Mouse (Mus musculus): ENCODE results near the gene Nrcam.
"Not testable (repeated sequence)": the region's sequence is repeated elsewhere in the genome, so short reads cannot be mapped to it uniquely, and the experiment has no call there.

Nrcam gene

DNA sequence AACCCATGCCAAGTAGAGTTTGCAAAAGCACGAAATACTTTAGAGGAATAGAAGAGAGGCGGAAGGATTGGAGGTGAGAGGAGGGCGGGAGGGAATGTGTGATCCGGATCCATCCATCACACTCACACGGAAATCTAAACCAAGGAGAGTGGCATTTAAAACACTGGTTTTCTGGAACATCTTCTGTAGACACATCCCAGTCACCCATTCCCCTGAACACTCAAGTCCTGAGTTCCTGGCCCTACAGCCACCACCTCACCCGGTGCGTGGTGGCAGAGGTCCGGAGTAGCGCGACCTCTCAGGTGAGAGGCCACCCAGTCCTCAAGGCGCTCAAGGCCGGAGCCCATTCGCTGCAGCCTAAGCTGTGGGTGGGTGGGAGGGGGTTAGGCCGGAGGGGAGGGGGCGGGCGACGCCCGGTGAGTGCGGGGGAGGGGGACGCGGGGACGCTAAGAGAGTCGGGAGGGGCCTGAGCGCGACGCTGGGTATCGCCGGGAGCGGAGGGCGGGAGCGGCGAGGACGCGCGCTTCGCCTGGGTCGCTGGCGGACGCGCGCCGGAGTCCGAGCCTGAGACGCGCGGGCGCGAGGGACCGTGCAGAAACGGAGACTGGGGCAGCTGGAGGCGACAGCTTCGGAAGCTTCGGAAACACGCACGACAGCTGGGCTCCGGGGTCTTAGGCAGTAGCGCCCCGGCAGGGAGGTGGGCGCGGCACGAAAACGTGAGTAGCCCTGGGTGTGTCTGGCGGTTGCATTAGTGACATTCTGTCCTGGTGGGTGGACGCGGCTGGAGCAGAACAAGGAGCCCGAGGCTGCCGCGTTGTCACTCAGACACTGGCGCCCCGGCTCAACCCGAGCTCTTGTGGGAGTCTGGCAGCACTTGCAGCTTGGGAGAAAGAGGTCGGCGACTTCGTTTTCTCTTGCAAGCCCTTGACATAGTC is at the start of gene Nrcam:
Nrcam (plus strand) TSS at position 505 of the 935 bp plus-strand sequence.
- no peak for DNase-seq (ENCODE audit: low spot score in 2 of 2)

DNA sequence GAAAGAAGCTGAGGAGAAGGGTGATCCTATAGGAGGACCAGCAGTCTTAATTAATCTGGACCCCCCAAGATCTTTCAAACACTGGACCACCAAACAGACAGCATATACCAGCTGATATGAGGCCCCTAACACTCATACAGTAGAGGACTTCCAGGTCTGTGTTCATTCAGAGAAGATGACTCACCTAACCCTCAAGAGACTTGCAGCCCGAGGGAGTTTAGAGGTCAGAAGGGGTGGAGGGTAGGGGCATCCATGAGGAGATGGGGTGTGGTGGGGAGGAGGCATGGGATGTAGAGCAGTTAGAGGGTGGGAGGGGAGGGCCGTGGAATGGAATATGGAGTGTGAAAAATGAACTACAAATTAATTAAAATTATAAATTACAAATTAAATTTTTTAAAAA is 48.5 kb upstream of the Nrcam start:
- not testable (repeated sequence) for DNase-seq (ENCODE audit: low spot score in 2 of 2)

DNA sequence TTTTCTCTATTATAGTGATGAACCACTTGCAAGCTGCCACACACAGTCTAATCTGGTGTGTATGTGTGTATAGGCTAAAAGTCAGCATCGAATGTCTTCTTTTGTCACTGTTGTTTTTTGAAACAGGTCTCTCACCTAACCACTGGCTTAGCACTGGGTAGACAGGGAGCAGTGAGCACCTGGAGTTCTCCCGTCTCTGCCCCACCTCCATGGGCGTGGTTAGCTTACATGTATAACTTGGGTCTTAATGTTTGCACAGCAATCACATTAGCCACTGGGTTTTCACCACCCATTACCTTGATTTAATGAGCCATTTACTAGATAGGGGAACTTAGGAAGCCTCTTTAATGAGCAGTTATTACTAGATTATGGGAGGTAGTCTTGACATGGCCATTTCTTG is 47.2 kb upstream of the Nrcam start:
- DNase-seq (ENCODE audit: low spot score in 2 of 2) = no peak

DNA sequence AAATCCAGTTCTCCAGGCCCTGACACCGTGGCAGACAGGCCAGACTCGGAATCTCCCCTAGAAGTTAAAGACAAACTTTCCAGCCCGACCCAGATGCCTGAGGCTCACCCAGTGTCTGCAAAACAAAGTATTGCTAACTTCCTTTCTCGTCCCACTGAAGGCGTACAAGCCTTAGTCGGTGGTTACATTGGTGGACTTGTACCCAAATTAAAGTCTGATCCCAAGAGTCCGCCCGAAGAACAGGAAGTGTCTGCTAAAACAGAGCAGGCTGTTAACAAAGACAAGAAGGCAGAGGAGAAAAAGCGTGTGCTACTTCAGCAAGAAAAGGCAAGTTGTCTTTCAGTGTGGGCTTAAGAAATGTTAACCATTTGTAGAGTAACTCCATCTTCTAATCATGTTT is 45.3 kb upstream of the Nrcam start:
- no peak for DNase-seq (ENCODE audit: low spot score in 2 of 2)

DNA sequence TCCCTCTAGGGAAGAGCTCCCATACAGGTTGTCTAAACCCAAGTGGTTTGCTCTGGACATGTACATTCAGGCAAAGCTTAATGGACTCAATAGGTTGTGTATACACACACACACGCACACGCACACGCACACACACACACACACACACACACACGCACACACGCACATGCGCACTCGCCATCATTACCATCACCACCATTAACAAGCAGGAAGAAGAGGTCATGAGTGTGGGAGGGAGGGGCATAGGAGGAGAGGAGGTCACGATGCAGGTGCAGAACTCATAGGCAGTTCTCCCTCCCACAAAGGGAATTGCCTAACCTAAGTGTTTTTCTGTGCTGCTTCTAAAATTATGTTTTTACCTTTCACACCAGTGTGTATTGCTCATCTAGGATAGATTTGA is 41.7 kb upstream of the Nrcam start:
- no peak for DNase-seq (ENCODE audit: low spot score in 2 of 2)

DNA sequence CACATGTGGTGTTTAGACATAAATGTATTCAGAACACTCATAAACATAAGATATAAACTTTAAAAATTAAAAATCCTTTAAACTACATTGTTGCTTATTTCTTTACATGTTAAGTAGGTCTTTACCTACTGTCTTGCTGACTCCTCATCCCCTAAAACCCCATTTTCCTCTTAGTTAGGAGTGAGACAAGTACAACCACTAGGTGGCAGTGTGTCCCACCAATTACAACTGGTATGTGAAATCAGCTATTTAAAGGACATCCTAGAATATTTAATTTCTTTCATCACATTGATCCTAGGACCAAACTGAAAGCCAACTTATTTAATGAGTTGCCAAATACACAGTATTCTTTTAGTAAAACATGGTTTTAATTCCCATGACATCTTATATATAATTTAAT is 36.4 kb upstream of the Nrcam start:
- peak; percentile 39 to 48 for DNase-seq (ENCODE audit: low spot score in 2 of 2)

DNA sequence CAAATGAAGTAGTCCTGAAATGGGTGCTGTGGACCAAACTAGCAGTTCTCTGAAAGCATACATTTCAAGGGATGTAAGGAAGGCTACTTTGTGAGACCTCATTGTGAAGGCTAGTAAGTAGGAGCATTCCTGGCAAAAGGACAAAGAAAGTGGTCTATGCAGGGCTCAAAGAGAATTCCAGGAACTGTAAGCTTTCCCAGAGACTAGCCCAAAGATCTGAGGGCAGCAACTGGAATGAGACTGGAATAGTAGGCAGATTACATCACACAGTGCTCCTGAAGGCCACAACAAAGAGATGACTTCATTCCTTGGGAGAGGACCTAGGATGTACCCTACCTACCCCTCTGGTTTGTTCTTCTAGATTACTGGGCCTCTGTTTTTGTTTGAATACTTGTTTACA is 27.9 kb upstream of the Nrcam start:
- DNase-seq (ENCODE audit: low spot score in 2 of 2) = no peak

DNA sequence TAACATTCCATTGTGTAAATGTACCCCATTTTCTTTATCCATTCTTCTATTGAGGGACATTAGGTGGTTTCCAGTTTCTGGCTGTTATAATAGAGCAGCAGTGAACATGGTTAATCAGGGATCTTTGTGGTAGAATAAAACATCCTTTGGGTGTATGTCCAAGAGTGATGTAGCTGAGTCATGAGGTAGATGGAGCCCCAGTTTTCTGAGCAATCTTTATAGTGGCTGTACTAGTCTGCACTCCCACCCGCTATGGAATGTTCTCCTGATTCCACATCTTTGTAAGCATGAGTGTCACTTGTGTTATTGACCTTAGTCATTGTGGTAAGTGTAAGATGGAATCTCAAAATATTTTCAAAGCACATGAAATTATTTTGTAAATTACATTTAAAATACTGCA is 24.7 kb upstream of the Nrcam start:
- DNase-seq (ENCODE audit: low spot score in 2 of 2) = no peak

DNA sequence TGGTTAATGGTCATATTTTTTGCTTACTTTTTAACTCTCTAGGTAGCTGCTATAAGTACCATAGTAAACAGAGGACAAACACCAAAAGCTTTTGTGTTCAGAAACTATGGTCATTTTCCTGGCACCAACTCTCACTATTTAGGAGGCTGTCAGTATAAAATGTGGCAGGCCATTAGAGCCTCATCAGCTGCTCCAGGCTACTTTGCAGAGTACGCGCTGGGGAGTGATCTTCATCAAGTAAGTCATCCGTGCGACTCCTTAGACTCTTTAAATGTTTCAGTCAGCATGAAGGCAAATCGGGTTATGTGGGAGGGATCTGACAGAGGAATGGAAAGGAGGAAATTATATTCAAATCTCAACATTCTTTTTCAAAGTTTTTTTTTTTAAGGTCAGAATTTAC is 23.8 kb upstream of the Nrcam start:
- DNase-seq (ENCODE audit: low spot score in 2 of 2) = no peak

DNA sequence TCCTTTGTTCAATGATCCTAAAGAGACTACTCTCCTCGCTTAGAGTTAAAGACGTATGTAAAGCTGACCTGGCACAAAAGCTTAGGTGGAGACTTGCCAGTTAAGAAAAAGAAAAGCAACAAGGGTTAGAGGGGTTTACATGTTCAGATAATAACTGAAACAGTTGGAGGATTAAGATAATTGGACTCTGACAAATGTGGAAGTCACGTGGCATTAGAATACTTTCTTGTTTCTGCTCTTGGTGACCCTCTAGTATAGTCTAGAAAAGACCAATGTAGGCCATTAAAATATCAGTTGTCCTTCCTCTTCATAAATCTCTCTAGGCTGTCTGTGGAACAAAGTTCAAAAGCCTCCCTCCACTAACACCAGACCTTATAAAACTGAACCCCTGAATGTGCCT is 20.5 kb upstream of the Nrcam start:
- DNase-seq (ENCODE audit: low spot score in 2 of 2) = no peak

DNA sequence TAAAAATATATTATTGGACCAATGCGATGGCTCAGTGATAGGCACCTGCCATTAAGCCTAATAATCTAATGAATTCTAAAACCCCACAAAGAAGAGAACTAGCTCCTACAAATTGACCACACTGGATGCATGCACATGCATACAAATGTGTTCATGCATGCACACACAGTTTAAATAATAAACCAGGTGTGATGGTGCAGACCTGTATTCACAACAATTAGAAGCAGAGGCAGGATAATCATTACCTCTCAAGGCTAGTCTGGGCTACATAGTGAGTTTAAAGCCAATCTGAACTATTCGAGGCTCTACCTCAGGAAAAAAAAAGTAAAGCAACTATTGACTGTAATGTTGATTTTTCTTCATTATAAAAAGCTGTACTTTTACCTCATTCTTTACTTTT is 13.5 kb upstream of the Nrcam start:
- no peak for DNase-seq (ENCODE audit: low spot score in 2 of 2)

DNA sequence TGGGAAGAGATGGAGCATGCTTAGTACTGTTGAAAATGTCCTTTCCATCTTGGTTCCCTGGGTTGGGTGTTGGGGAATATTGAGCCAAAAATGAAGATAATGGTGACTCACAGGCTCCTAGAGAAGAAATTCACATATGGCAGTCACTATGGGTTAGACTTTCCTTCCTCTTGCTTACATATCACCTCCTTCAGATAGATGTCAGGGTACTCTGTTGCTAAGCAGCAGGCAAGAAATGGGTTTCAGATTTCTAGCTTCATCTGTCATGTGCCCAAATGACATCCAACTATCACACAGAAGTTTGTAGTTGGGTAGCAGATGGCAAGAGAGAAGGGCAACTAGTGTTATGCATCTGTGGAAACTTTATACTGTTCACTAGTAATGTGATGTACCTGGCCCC is 3.6 kb upstream of the Nrcam start:
- no peak for DNase-seq (ENCODE audit: low spot score in 2 of 2)

DNA sequence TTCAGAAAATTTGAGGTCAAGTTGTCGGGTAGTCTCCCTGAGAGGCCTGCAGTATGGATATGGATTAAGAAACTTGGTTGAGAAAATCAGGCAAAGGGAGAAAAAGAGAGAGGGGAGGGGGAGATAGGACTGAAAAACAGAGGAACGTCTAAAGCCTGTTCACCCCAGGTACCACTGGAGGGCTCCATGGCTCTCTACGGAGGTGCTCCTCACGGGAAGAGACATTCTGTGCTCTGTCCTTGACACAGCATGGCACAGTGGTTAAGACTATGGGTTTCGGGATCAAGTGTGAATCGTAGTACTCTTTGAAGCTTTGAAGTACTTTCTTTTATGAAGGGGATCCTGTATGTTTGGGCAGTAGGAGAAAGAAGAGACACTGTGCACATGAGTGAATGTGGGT is 1.2 kb upstream of the Nrcam start:
- DNase-seq (ENCODE audit: low spot score in 2 of 2) = no peak

DNA sequence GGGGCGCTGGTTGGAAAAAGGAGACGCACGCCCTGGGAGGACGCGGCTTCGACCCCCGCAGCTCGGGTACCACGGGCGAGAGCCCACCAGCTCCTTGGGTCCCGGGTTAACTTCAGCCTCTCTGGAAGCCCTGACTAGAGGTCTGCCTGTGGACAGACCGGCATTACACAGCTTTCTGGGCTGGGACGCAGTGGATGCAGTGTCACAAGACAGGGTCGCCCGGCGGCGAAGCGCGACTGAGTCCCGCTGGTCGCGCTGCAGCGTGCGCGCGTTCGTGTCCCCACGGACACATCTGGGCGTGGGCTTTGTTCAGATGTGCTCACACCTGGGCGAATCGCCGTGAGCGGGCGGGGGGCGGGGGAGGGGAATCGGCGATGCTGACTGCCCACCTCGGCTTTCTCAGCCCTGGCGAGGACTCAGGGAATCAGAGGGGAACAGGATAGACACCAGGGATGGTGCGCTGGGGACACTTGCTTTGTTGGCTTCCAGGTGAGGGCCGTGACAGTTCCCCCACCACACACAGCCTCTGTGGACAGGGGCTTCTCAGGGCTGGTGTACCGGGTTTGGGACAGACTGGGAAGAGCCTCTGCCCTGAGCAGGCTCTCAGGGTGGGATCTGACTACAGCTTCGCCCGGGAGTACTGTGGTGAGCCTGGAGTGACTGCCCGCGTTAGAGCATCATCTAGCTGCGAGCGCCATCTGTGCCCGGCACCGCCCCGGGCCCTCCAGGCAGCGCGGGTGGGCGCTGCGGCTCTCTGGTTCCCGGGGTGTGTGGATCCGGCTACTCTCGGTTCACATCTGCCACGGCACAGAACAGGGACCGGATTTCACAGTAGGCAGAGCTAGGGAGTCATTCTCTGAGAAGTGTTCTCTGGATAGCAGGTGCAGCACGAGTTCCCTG is 881 bp downstream of the Nrcam start:
- no peak for DNase-seq (ENCODE audit: low spot score in 2 of 2)

DNA sequence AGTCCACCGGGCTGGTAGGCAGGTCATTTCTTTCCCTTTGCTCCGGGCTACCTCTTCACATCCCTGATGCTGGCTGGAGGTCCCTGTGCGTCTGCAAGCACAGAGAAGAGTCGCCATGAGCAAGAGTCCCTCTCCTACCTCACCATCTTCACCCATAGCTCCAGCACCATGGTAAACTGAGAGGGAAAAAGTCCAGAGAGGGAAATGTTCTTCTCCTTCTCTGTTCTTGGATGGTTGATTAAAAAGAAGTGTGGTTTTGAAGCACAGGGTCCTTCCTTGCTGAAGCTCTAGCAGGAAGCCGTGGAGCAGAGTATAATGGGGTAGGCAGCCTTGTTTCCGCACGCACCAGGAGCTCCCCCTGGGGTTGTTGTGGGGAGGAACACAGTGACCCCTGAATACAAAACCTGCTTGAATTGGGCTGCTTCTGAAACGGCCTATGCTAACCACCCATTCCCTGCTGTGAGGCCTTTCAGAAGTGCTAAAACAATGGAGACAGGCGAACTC is 1.6 kb downstream of the Nrcam start:
- DNase-seq (ENCODE audit: low spot score in 2 of 2) = no peak

DNA sequence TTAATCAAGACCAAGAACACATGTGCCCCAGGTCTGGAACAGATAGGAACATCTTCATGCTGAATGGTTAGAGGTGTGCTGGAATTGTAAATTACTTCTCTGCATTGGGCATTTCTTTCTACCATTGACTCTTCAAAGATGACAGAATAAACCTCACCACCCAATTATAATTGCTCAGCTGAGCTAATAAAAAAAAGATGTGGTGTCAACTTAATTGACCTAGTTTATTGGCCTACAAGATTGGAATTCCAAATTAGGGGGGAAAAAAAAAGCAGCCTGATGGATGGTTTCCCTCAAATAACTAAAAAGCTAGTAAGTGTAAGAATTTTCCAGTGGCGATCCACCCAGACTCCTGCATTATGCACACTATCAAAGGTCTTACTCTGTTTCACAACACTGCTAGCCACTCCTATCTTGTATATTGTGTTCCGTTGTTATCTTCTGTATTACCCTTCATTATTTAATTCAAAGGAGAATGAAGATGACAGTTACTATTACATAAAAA is 8.5 kb downstream of the Nrcam start:
- DNase-seq (ENCODE audit: low spot score in 2 of 2) = no peak

DNA sequence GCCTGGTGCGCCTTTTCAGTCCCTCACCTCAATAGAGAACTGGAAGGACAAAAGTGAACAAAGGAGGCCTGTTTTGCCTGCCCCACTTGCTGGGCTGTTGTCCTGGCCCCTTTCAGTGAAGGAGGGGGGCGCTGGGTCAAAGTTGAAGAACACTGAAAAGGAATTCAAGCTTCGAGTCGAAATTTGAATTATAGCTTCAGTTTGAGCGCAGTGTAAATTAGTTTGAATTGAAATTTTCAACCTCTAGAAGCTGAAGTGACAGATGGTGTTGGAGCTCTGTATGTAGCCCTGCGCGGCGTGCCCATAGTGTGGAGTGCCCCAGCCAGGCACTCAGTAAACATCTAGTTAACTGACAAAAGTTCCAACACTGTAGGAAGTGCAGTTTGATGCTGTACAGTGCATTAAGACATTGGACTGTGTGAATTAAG is 9.5 kb downstream of the Nrcam start:
- DNase-seq (ENCODE audit: low spot score in 2 of 2) = no peak

DNA sequence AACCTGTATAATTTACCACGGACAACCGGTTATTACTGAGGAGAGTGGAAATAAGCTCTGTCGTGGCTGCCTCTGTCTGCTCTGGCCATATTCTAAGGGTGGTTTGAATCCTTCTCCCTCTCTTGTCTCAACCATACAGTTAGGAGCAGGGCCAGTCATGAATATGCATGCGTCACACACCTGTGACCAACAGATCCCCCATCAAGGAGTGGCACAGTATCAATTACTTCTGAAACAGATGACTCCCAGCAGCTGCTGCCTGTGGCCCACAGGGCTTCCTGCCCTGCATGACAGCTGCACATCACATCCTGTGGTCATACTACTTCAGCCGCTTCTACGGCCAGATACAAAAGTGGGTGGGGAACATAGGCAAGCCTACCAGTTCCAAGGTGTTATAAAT is 15.4 kb downstream of the Nrcam start:
- no peak for DNase-seq (ENCODE audit: low spot score in 2 of 2)

DNA sequence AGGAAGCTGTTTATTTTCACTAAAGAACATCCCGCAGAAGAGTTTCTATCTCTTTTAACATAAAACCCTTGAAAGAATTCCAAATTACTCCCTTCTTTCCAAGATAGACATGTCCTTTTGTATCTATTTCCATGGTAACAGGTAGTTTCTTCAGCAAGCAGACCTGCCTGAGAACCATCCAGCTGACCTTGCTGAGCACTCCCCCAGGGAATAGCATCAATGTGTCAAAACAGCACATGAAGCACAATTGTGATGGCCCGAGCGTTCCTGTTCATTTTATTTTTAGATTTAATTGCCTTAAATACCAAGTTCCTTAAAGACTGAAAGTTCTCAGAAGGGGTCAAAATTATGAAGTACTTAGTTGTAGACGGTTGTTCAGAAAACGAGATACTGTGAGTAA is 16.6 kb downstream of the Nrcam start:
- DNase-seq (ENCODE audit: low spot score in 2 of 2) = no peak

DNA sequence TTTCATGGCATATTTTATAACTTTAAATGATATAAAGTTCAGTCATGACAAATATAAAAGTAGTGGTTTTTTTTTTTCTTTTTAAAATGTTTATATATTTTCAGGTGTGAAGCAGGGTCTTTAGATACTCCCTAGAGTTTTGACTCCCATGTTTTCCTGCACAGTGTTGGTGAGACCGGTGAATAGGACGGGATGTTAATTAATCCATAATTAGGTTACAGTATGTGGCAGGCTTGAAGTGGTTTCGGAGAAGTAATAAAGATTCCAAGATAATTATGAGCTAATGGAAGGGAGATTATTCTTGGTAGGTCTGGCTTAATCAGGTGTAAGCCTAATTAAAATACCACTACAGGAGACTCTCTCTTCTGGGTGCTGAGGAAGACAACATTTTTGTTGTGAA is 17.5 kb downstream of the Nrcam start:
- no peak for DNase-seq (ENCODE audit: low spot score in 2 of 2)

DNA sequence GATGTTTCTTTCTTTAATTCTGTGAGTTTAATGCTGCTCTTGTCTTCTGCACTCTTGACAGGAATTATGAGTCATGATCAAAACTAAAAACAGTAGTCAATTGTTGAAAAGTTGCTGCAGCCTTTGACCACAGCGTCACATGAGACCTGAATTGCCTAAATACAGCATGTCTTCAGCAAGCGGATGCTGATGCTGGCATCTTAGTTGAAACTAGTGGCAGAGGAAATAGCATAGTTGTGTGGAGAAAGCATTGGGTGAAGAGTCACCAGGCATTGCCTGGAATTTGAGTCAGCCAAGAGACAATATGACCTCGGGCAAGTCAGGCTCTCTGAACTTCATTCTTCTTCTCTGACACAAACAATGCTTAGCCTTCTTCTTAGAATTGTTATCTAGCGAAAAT is 26.4 kb downstream of the Nrcam start:
- DNase-seq (ENCODE audit: low spot score in 2 of 2) = no peak

DNA sequence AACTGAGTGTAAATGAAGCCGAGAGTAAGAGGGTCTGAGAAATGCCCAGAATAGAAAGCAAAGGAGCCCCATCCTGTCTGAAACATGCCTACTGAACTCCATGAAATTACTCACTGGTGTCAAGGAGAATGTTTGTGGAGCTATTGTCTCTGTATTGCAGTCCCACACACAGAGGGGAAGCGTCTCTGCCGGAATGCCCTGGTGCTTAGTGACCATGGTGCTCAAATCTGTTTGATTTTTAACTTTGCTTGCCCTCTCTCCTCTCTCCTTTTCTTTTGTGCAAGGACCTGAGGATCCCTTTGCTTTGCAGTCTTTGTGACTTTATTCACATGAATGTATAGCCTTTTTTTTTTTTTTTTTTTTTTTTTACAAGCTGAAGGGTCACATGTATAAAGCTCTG is 28.8 kb downstream of the Nrcam start:
- DNase-seq (ENCODE audit: low spot score in 2 of 2) = no peak
